20 mouse cellular contexts compared by ENCODE assay signal in the genomic region with DNA sequence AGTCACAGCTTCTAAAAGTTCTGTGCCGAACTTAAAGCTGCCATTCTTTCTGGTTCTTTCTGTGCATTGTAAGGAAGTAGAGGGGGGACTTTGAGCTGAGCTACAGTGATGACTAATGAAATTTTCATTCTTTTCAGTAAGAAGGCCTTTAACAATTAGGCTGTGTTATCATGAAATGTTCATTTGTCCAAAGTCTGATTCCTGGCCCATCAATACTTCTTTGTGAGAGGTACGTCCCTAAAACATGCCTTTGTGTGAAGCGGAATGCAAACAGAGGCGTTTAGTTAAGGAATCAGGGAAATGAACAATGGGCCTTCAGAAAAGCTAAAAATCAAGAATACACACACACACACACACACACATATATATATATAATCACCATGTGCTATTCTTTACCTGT. TPM values are rescaled to one million over a fixed set of nuclear protein-coding genes. Genes with fewer than 3 reads are reported as not detected.
DNase-seq lines count a peak whose midpoint lies in the region; ATAC-seq lines count a peak whose summit lies in the region.
"Had no signal": no experiment of that assay in that cellular context is flagged by ENCODE, and none has a peak within 500 bp of the region (broad histone marks: within the 10 kb centered on the region; RNA-seq: fewer than 3 reads in every experiment).

No protein-coding gene starts in this region.

- no peaks in the 10 kb centered on the region for H3K36me3 ChIP-seq in intestine, embryonic 15.5 days
- no peaks in the 10 kb centered on the region for H3K36me3 ChIP-seq in intestine, embryonic 16.5 days (ENCODE audit: control insufficient read depth, insufficient read depth, low read length)
- no peaks in the 10 kb centered on the region for H3K36me3 ChIP-seq in stomach, embryonic 16.5 days (ENCODE audit: control insufficient read depth, insufficient read depth, low read length)
- H3K36me3 ChIP-seq: embryonic facial prominence, embryonic 13.5 days; heart, embryonic 12.5 days; hindbrain, embryonic 10.5 days had no signal

- H3K9me3 ChIP-seq in intestine, embryonic 15.5 days: no peaks in the 10 kb centered on the region
- H3K9me3 ChIP-seq in intestine, embryonic 16.5 days (ENCODE audit: control insufficient read depth, low read length): no peaks in the 10 kb centered on the region
- no peaks in the 10 kb centered on the region for H3K9me3 ChIP-seq in stomach, embryonic 16.5 days (replicated peaks; ENCODE audit: control insufficient read depth, low read length)
- H3K9me3 ChIP-seq: embryonic facial prominence, embryonic 13.5 days; forebrain, embryonic 13.5 days; heart, embryonic 12.5 days; hindbrain, embryonic 10.5 days had no signal

- no peak overlapping the region for H3K4me3 ChIP-seq in intestine, embryonic 15.5 days (replicated peaks)
- no peak overlapping the region for H3K4me3 ChIP-seq in intestine, embryonic 16.5 days (ENCODE audit: low read length)
- no peak overlapping the region for H3K4me3 ChIP-seq in stomach, embryonic 16.5 days (replicated peaks; ENCODE audit: low read length)
- H3K4me3 ChIP-seq: embryonic facial prominence, embryonic 13.5 days; forebrain, embryonic 13.5 days; gastrocnemius, adult 2 months; heart, embryonic 12.5 days; hindbrain, embryonic 10.5 days had no signal

- no peak overlapping the region for H3K27ac ChIP-seq in intestine, embryonic 15.5 days
- no peak overlapping the region for H3K27ac ChIP-seq in intestine, embryonic 16.5 days (ENCODE audit: low read length)
- H3K27ac ChIP-seq in stomach, embryonic 16.5 days (ENCODE audit: low read length): no peak overlapping the region
- H3K27ac ChIP-seq: embryonic facial prominence, embryonic 13.5 days; forebrain, embryonic 13.5 days; gastrocnemius, adult 2 months; hindbrain, embryonic 10.5 days; hindbrain, embryonic 14.5 days had no signal

- DNase-seq in layer of hippocampus, adult 9-11 months: peak; percentile 35
- no peak for DNase-seq in layer of hippocampus, postnatal 10 days (ENCODE audit: low spot score in 2 of 2)
- DNase-seq in brain, adult 2 months (ENCODE audit: low read depth, low spot score): peak; percentile 84
- DNase-seq in adrenal gland, adult (ENCODE audit: inconsistent age in 2 of 2, low spot score in 1 of 2): no peak
- no peak for DNase-seq in testis, postnatal 14 days (ENCODE audit: low spot score)
- DNase-seq: adrenal gland, postnatal 14 days; cerebellum, adult 18-20 months; cerebellum, postnatal 10 days; forebrain, postnatal 0 days; gastrocnemius, adult 2 months; gastrocnemius, postnatal 25 days had no signal

- no peaks in the 10 kb centered on the region for H3K27me3 ChIP-seq in intestine, embryonic 15.5 days (replicated peaks)
- H3K27me3 ChIP-seq in intestine, embryonic 16.5 days (replicated peaks; ENCODE audit: control insufficient read depth, insufficient read depth, low read length): no peaks in the 10 kb centered on the region
- H3K27me3 ChIP-seq in stomach, embryonic 16.5 days (ENCODE audit: control insufficient read depth, insufficient read depth, low read length): no peaks in the 10 kb centered on the region
- H3K27me3 ChIP-seq: CH12.LX; embryonic facial prominence, embryonic 13.5 days; forebrain, embryonic 13.5 days; heart, embryonic 12.5 days had no signal

- no peak overlapping the region for H3K9ac ChIP-seq in intestine, embryonic 15.5 days
- no peak overlapping the region for H3K9ac ChIP-seq in intestine, embryonic 16.5 days (ENCODE audit: low read depth, low read length)
- no peak overlapping the region for H3K9ac ChIP-seq in stomach, embryonic 16.5 days (ENCODE audit: low read length)
- H3K9ac ChIP-seq: embryonic facial prominence, embryonic 13.5 days; forebrain, embryonic 13.5 days; forebrain, postnatal 0 days; heart, embryonic 12.5 days; hindbrain, embryonic 14.5 days had no signal

- 65% methylated on average over 4 of the region's 4 CpGs for whole genome bisulfite sequencing in intestine, embryonic 15.5 days
- 61% methylated on average over 4 of the region's 4 CpGs for WGBS in intestine, embryonic 16.5 days
- WGBS in stomach, embryonic 16.5 days: 53% methylated on average over 4 of the region's 4 CpGs

- peak; percentile 43; the same call in 1 of the 2 replicates for ATAC-seq in intestine, embryonic 15.5 days
- ATAC-seq in intestine, embryonic 16.5 days: no peak
- peak; percentile 56 for ATAC-seq in stomach, embryonic 16.5 days (ENCODE audit: insufficient read depth, low FRiP score)
- ATAC-seq: forebrain, embryonic 13.5 days; forebrain, postnatal 0 days had no signal

- no peak overlapping the region for H3K4me2 ChIP-seq in intestine, embryonic 15.5 days (replicated peaks)
- H3K4me2 ChIP-seq in intestine, embryonic 16.5 days (ENCODE audit: low read depth, low read length): no peak overlapping the region
- H3K4me2 ChIP-seq in stomach, embryonic 16.5 days (ENCODE audit: low read depth, low read length): no peak overlapping the region
- H3K4me2 ChIP-seq: embryonic facial prominence, embryonic 13.5 days; forebrain, embryonic 13.5 days; heart, embryonic 12.5 days; hindbrain, embryonic 14.5 days had no signal

- no peaks in the 10 kb centered on the region for H3K4me1 ChIP-seq in intestine, embryonic 15.5 days (replicated peaks)
- H3K4me1 ChIP-seq in intestine, embryonic 16.5 days (ENCODE audit: control insufficient read depth, insufficient read depth, low read length): no peaks in the 10 kb centered on the region
- H3K4me1 ChIP-seq in stomach, embryonic 16.5 days (ENCODE audit: control insufficient read depth, insufficient read depth, low read length): no peaks in the 10 kb centered on the region
- H3K4me1 ChIP-seq: embryonic facial prominence, embryonic 13.5 days; forebrain, embryonic 13.5 days; heart, embryonic 12.5 days; hindbrain, embryonic 10.5 days had no signal

RNA-seq across cellular contexts. Expression of a gene that starts 31.0 kb away (rescaled TPM):
- polyA plus RNA-seq in intestine, embryonic 15.5 days (2015; fragmentation: Nextera tagmentation; extraction: Ambion mirVana): 1.6 and 1.7 TPM in 2 replicates
- 0.91 and 1.0 TPM in 2 replicates for polyA plus RNA-seq in intestine, embryonic 16.5 days (2015; fragmentation: Nextera tagmentation; extraction: Ambion mirVana)
- 10 to 100 TPM; 12.1 to 15.4 TPM for total RNA-seq in layer of hippocampus, postnatal 10 days (2021)
- polyA plus RNA-seq in stomach, embryonic 16.5 days (2015; fragmentation: Nextera tagmentation; extraction: Ambion mirVana): 18.7 and 22.1 TPM in 2 replicates
- total RNA-seq: CH12.LX had no signal

Comparison
In these comparisons a context has a peak if more than half of its experiments do, and no peak if none do; other contexts are left out.
1. DNase-seq: peak in layer of hippocampus, adult 9-11 months (single experiment) and brain, adult 2 months (single experiment); none in layer of hippocampus, postnatal 10 days (0 of 2), adrenal gland, adult (0 of 2) and testis, postnatal 14 days (single experiment).